Mouse (Mus musculus): Measurements from ENCODE around the gene Atg7. TPM values are rescaled to one million over a fixed set of nuclear protein-coding genes. Genes with fewer than 3 reads are reported as not detected.

Gene Atg7
- polyA plus RNA-seq, 1 experiment = 18.7 TPM

- Histone ChIP-seq H3K4me2 (ENCODE audit: low read depth) (no peak overlapping the region), H3K4me3 (no peak overlapping the region), H3K36me3 (ENCODE audit: control insufficient read depth, insufficient read depth) (no peaks in the 10 kb centered on the region), H3K27me3 (ENCODE audit: control insufficient read depth, insufficient read depth, insufficient read length) (no peaks in the 10 kb centered on the region), H3ac (ENCODE audit: control insufficient read depth, insufficient read length) (no peak overlapping the region), H3K79me2 (ENCODE audit: control insufficient read depth, insufficient read depth) (no peaks in the 10 kb centered on the region)
- TF ChIP-seq E2F4 (IDR thresholded peaks at IDR 0.05; ENCODE audit: insufficient read depth) (no peak), MAX (IDR thresholded peaks at IDR 0.05; ENCODE audit: low read depth) (no peak), TCF12 (IDR thresholded peaks at IDR 0.05; ENCODE audit: insufficient read depth, poor library complexity, severe bottlenecking) (no peak), SRF (IDR thresholded peaks at IDR 0.05; ENCODE audit: control insufficient read depth, insufficient read length, low read depth) (no peak), MYOD1 (IDR thresholded peaks at IDR 0.05; ENCODE audit: control insufficient read depth in 1 of 3, insufficient read length in 2 of 3, low read depth in 2 of 3) (no peak), CEBPB (IDR thresholded peaks at IDR 0.05; ENCODE audit: insufficient read depth, poor library complexity, severe bottlenecking) (no peak), TCF3 (IDR thresholded peaks at IDR 0.05; ENCODE audit: insufficient read length, low read depth) (no peak), POLR2AphosphoS2 (IDR thresholded peaks at IDR 0.05; ENCODE audit: insufficient read length, low read depth) (no peak), USF1 (IDR thresholded peaks at IDR 0.05; ENCODE audit: low read depth) (no peak), MYOG (IDR thresholded peaks at IDR 0.05; ENCODE audit: control insufficient read depth in 1 of 3, insufficient read depth in 1 of 3, insufficient read length in 2 of 3, low read depth in 2 of 3) (no peak), POLR2A (IDR thresholded peaks at IDR 0.05; ENCODE audit: insufficient read length, low read depth) (no peak), REST (IDR thresholded peaks at IDR 0.05; ENCODE audit: insufficient read depth, insufficient read length) (no peak)
Measured at GRCm38 (mm10) chr6:114842863-114843262, 200.0 kb downstream of the Atg7 start.

GRCm38 (mm10) chr6:114846153-114846772 lies 203.4 kb downstream of the Atg7 start:
- TF ChIP-seq MYOG (IDR thresholded peaks at IDR 0.05; ENCODE audit: control insufficient read depth in 1 of 3, insufficient read depth in 1 of 3, insufficient read length in 2 of 3, low read depth in 2 of 3) (peak in 2 of 3 experiments; percentile 66 to 79), MYOD1 (IDR thresholded peaks at IDR 0.05; ENCODE audit: control insufficient read depth in 1 of 3, insufficient read length in 2 of 3, low read depth in 2 of 3) (peak in 2 of 3 experiments; percentile 40 to 54), TCF12 (IDR thresholded peaks at IDR 0.05; ENCODE audit: insufficient read depth, poor library complexity, severe bottlenecking) (no peak)
- H3K4me3 ChIP-seq = no peak overlapping the region
- H3K36me3 ChIP-seq (ENCODE audit: control insufficient read depth, insufficient read depth) = no peaks in the 10 kb centered on the region
- no peak overlapping the region for H3K4me2 ChIP-seq (ENCODE audit: low read depth)
- H3K79me2 ChIP-seq (ENCODE audit: control insufficient read depth, insufficient read depth) = no peaks in the 10 kb centered on the region
- H3ac ChIP-seq (ENCODE audit: control insufficient read depth, insufficient read length) = no peak overlapping the region
- H3K27me3 ChIP-seq (ENCODE audit: control insufficient read depth, insufficient read depth, insufficient read length) = no peaks in the 10 kb centered on the region

GRCm38 (mm10) chr6:114847582-114848174 lies 204.8 kb downstream of the Atg7 start:
- Histone ChIP-seq H3ac (ENCODE audit: control insufficient read depth, insufficient read length) (no peak overlapping the region), H3K4me2 (ENCODE audit: low read depth) (no peak overlapping the region), H3K4me3 (no peak overlapping the region), H3K27me3 (ENCODE audit: control insufficient read depth, insufficient read depth, insufficient read length) (no peaks in the 10 kb centered on the region), H3K36me3 (ENCODE audit: control insufficient read depth, insufficient read depth) (no peaks in the 10 kb centered on the region), H3K79me2 (ENCODE audit: control insufficient read depth, insufficient read depth) (no peaks in the 10 kb centered on the region)
- no peak for TF ChIP-seq MYOG (IDR thresholded peaks at IDR 0.05; ENCODE audit: control insufficient read depth in 1 of 3, insufficient read depth in 1 of 3, insufficient read length in 2 of 3, low read depth in 2 of 3)
- TF ChIP-seq MYOD1 (IDR thresholded peaks at IDR 0.05; ENCODE audit: control insufficient read depth in 1 of 3, insufficient read length in 2 of 3, low read depth in 2 of 3) = no peak
- TF ChIP-seq CEBPB (IDR thresholded peaks at IDR 0.05; ENCODE audit: insufficient read depth, poor library complexity, severe bottlenecking) = no peak
- TF ChIP-seq MAX (IDR thresholded peaks at IDR 0.05; ENCODE audit: low read depth) = no peak
- TF ChIP-seq USF1 (IDR thresholded peaks at IDR 0.05; ENCODE audit: low read depth) = no peak
- no peak for TF ChIP-seq POLR2AphosphoS2 (IDR thresholded peaks at IDR 0.05; ENCODE audit: insufficient read length, low read depth)
- TF ChIP-seq TCF3 (IDR thresholded peaks at IDR 0.05; ENCODE audit: insufficient read length, low read depth) = no peak
- TF ChIP-seq TCF12 (IDR thresholded peaks at IDR 0.05; ENCODE audit: insufficient read depth, poor library complexity, severe bottlenecking) = no peak
- TF ChIP-seq SRF (IDR thresholded peaks at IDR 0.05; ENCODE audit: control insufficient read depth, insufficient read length, low read depth) = no peak
- no peak for TF ChIP-seq E2F4 (IDR thresholded peaks at IDR 0.05; ENCODE audit: insufficient read depth)
- TF ChIP-seq POLR2A (IDR thresholded peaks at IDR 0.05; ENCODE audit: insufficient read length, low read depth) = no peak
- TF ChIP-seq REST (IDR thresholded peaks at IDR 0.05; ENCODE audit: insufficient read depth, insufficient read length) = no peak

GRCm38 (mm10) chr6:114848761-114849160 lies 205.9 kb downstream of the Atg7 start:
- no peak overlapping the region for H3K4me2 ChIP-seq (ENCODE audit: low read depth)
- H3K4me3 ChIP-seq = no peak overlapping the region
- TF ChIP-seq USF1 (IDR thresholded peaks at IDR 0.05; ENCODE audit: low read depth) = no peak
- TF ChIP-seq CEBPB (IDR thresholded peaks at IDR 0.05; ENCODE audit: insufficient read depth, poor library complexity, severe bottlenecking) = no peak
- no peak for TF ChIP-seq TCF12 (IDR thresholded peaks at IDR 0.05; ENCODE audit: insufficient read depth, poor library complexity, severe bottlenecking)
- no peak for TF ChIP-seq MYOG (IDR thresholded peaks at IDR 0.05; ENCODE audit: control insufficient read depth in 1 of 3, insufficient read depth in 1 of 3, insufficient read length in 2 of 3, low read depth in 2 of 3)
- TF ChIP-seq E2F4 (IDR thresholded peaks at IDR 0.05; ENCODE audit: insufficient read depth) = no peak
- no peak for TF ChIP-seq SRF (IDR thresholded peaks at IDR 0.05; ENCODE audit: control insufficient read depth, insufficient read length, low read depth)
- TF ChIP-seq MAX (IDR thresholded peaks at IDR 0.05; ENCODE audit: low read depth) = no peak
- no peak for TF ChIP-seq POLR2AphosphoS2 (IDR thresholded peaks at IDR 0.05; ENCODE audit: insufficient read length, low read depth)
- no peak for TF ChIP-seq MYOD1 (IDR thresholded peaks at IDR 0.05; ENCODE audit: control insufficient read depth in 1 of 3, insufficient read length in 2 of 3, low read depth in 2 of 3)
- TF ChIP-seq POLR2A (IDR thresholded peaks at IDR 0.05; ENCODE audit: insufficient read length, low read depth) = no peak
- H3K36me3 ChIP-seq (ENCODE audit: control insufficient read depth, insufficient read depth) = no peaks in the 10 kb centered on the region
- H3K79me2 ChIP-seq (ENCODE audit: control insufficient read depth, insufficient read depth) = no peaks in the 10 kb centered on the region
- no peaks in the 10 kb centered on the region for H3K27me3 ChIP-seq (ENCODE audit: control insufficient read depth, insufficient read depth, insufficient read length)
- H3ac ChIP-seq (ENCODE audit: control insufficient read depth, insufficient read length) = no peak overlapping the region

All from myocyte (in vitro differentiated cells).